Mouse (Mus musculus): ENCODE data around the gene Il9. TPM values are rescaled to one million over a fixed set of nuclear protein-coding genes. Genes with fewer than 3 reads are reported as not detected.

Il9 gene
- polyA plus RNA-seq (2017; shearing (Covaris generic)): not detected

GRCm38 (mm10) chr13:56482146-56482545, at the start of gene Il9:
Gene Il9, minus strand, starts transcription at chr13:56482246.

GRCm38 (mm10) chr13:56522081-56522820, 40.2 kb upstream of the Il9 start, which contains the start of gene Fbxl21:
Gene Fbxl21, plus strand, starts transcription at chr13:56522472.

GRCm38 (mm10) chr13:56438211-56439075, 43.6 kb downstream of the Il9 start, which contains the start of gene Slc25a48:
Gene Slc25a48, plus strand, starts transcription at chr13:56438355.

Other genes with a start within 250 kb of the Il9 start
- not detected for gene Neurog1, start 230.1 kb downstream of the Il9 start, polyA plus RNA-seq (2017; shearing (Covaris generic))
- not detected for gene Cxcl14, start 185.7 kb downstream of the Il9 start, polyA plus RNA-seq (2017; shearing (Covaris generic))
- gene Gm3045, start 55.7 kb downstream of the Il9 start, polyA plus RNA-seq (2017; shearing (Covaris generic)): not detected
- gene Slc25a48, start 43.9 kb downstream of the Il9 start, polyA plus RNA-seq (2017; shearing (Covaris generic)): not detected
- 1 to 10 TPM in 1 of 2 experiments, under 1 TPM in 1; 0.70 to 1.1 TPM for gene Fbxl21, start 40.2 kb upstream of the Il9 start, polyA plus RNA-seq (2017; shearing (Covaris generic))
- not detected for gene Lect2, start 66.3 kb upstream of the Il9 start, polyA plus RNA-seq (2017; shearing (Covaris generic))
- gene Tgfbi, start 127.3 kb upstream of the Il9 start, polyA plus RNA-seq (2017; shearing (Covaris generic)): 1 to 10 TPM; 1.1 to 7.5 TPM
- 10 to 100 TPM; 13.5 to 13.7 TPM for gene Smad5, start 220.8 kb upstream of the Il9 start, polyA plus RNA-seq (2017; shearing (Covaris generic))